Mouse (Mus musculus) urinary bladder, postnatal 25 days (tissue): ENCODE measurements at regions not wholly inside any gene's neighbourhood (a gene's known extent, or its start where the extent isn't known, plus 50 kb on each side); places are given as distances from the start of the nearest gene placed in this dataset.

Experiments used
- DNase-seq: peaks from one replicate; pipeline ENCODE4 v3.0.0; 2022; ENCODE audit warnings: low spot score

DNA sequence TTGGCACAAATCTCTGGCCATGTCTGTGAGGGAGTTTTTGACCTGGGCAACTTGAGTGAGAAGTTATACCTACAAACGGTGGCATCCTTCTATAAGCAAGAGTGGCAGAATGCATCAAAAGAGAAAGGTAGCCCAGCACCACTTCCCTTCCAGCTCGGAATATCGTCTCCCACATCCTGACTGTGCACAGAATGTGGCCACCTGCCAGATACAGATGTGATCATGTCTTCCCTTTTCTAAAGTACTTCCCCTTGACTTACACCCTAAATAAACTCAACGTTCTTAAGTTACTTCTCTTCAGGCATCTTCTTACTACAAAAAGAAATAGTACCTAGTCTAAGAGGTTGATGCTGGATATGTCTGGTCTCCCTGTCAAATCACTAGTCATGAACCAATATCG, 175.2 kb upstream of the 2610001J05Rik start:
- no peak for DNase-seq

DNA sequence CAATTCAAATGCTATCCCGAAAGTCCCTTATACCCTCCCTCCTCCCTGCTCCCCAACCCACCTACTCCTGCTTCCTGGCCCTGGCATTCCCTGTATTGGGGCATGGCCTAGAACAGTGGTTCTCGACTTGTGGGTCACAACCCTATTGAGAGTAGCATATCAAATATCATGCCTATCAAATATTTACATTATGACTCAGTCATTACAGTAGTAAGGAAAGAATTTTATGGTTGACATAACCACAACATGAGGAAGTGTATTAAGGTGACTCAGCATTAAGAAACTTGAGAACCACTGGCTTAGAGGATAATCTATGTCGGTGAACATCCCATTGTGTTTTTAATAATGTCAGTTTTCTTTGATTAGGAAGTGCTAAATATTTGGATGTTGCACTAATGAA, 173.3 kb upstream of the 2610001J05Rik start:
- DNase-seq = no peak

DNA sequence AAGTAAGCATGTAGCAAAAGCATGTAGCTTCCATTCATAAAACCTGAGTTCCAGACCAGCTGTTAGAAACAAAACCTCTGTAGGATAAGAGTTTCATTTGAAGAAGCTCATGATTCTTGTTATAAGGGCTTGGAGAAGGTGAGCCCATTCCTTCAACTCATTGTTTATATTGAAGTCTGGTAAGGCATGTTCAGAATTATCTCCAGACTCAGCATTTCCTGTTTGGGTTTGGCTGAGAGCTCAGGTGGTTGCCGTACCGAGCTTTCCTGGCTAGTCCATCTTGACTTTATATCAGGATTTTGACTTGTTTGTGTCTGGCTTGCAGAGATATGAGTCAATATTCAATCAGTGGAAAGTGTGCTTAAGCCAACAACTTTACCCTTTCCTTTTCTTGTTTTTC, 154.6 kb upstream of the 2610001J05Rik start:
- DNase-seq = no peak

DNA sequence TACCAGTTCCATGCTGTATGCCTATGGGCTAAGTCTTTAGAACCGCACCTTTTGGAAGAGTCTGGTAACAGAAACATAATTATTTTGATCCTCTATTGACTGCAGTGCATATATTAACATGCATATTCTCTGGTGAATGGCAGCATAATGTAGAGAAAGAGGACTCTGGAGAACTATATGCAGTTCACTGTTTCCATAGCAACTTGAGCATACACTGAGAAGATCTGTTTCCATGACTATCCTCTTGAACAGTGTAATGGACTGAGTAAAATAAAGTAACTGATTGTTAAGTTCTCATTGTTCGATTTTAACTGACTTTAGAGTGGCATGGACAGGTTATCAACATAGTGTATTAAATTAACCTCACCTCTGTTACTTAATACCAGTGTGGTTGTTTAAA, 147.6 kb upstream of the 2610001J05Rik start:
- DNase-seq = no peak

DNA sequence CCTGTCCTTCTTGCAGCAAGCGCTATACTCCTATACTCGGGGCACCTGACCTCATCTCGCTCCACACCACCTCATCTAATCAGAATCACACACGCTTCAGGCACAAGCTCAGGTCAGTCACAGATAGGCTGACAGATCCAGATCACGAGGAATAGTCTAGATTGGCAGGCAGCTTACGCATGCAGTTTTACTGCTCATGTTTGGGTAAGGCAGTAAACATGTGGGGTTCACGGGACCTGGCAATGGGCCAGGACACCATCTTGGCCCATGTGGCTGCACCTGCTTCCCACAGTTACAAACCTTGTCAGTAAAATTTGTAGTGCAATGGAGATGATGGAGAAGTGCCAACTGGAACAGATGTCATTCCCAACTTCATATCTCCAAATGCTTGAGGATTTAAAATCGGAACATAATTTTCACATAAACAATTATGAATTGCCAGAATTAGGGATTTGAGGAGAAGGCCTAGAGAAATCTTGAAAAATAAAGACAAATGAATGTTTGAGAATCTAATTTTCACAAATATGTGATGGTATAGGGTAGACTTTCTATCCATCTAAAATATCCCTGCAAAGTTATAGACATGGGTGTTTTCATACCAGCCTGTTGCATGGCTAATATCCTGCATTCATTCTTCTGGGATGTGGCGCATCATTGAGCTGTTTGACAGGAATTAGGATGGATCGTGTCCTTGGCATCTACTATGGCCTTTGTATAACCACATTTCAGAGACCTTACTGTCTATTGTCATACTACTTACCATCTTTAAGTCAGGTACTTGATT, 111.5 kb upstream of the 2610001J05Rik start:
- no peak for DNase-seq

DNA sequence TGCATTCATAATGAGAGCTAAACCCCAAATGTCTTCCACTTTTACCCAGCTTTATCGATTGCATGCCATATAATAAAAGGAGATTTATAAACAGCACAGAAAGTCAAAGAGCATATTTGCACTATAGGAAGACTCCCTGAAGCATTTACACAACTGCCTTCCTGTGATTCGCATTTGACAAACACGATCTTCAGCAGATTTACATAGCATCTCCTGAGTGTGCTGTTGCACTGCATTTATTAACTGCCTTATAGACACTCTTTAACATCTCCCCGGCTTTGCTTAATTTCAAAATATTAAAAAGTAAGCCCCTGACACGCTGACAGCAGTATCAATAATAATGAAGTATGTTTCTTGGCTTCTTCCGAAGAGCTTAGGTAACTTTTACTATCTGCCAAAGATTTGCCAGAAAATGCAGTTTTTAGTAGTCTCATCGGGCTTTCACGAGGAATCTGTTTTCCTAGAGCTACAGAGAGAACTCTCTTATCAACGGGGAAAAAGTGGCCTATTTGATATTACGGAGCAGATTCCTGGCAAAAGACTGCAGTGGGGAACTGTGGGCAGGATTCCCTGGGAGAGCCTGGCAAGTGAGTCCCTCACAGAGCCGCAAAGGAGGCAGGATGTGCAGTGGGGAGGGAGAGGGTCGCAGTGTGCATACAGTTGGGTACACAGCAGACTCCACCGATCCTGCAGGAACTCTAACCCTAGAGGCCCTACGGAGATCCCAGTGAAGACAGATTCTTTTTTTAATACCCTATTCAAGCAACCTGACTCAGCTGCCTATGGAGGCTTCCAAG, 103.6 kb upstream of the 2610001J05Rik start:
- DNase-seq = no peak

DNA sequence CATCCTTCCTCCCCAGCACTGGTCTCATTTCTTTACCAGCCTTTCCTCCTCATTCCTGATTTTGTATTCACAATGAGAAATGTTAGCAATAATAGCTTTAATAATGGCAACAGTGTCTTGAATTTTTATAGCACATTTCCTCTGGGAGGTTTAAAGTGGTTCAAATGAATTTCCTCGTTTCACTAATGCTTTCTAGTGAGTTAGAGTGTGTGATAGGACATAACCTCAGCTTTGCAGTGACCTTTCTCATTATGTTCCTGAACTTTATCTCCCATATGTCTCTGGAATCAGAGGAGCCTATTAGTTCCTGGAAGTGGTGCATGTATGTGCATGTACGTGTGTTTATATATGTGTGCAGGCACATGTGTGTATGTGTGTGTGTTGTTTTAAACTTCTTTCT, 93.2 kb upstream of the 2610001J05Rik start:
- no peak for DNase-seq

DNA sequence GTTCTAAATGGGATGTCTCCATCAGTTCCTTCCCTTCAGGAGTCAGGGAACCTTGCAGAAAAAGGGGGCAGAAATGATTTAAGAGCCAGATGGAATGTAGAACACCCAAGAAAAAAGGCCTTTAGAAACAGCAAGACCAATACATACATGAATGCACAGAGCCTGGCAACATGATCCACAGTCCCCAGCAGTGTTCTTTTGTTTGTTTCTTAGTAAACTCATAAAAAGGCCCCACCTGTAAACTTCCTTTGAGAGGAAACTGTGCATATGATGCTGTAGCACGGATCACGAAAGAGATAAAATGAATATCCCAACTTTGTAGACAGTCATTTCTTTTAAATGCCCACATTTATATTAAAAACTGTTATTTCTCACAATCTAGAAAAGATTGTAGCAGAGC, 92.7 kb upstream of the 2610001J05Rik start:
- no peak for DNase-seq

DNA sequence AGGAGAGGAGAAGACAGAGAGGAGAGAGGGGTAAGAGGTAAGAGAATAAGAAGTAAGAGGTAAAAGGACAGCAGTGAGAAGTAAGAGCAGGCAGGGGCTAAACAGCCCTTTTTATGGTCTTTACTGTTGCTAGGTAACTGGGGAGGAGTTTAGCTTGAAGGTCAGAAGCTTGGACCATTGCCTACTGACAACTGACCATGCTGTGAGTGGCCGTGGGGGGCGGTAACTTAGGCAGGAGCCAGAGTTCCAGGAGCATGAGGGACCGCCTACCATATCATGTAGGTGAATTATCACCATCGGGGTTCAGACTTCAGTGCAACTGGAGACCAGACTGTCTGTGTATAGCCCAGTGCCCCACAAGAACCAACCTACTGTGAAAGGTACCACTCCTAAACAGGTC, 78.3 kb upstream of the 2610001J05Rik start:
- DNase-seq = no peak

DNA sequence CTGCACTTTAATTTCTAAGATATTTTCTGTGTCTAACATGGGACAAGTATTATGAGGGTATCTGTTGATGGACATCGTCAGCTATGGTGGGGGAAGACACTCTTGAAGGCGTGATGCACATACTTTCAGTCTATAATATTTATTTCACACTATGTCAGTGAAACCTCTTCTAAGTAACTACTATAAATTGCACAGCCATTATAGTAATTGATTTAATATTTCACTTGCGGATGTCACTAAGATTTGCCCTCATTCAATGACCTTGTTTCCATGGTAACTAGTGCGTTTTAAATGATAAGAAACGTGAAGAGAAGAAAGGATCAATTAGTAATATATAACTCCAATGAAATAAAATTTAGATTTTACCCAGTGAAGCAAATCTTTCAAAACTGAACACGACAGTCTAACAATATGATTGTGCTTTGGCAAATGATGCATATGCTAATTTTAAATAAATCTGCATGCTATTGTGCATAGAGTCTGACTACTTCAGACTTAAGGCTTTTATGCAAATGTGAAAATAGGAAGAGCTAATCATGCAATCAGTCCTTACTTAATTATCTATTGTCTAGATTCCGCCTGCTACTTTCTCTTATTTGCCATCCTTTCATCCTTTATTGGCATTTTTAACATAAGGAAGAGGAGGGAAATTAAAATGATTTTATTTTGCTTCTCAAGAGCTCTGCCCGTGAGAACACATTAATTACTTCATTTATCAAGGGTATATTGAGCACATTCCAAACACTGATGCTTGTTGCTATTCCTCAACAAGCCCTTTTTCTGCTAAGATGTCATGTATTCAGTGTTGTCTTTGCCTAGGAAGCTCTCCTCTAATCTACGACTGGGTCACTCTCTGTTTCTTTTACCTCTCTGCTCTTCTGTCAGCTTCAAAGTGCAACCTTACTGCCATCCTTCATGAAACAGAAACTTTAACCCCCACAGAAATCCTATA, 49.8 kb upstream of the 2610001J05Rik start:
- DNase-seq = no peak
